Mouse (Mus musculus): ENCODE results near the gene BC048562. TPM values are rescaled to one million over a fixed set of nuclear protein-coding genes. Genes with fewer than 3 reads are reported as not detected.

Gene BC048562
- total and polyA plus RNA-seq, 2 experiments from 2014 or later = not detected

DNA sequence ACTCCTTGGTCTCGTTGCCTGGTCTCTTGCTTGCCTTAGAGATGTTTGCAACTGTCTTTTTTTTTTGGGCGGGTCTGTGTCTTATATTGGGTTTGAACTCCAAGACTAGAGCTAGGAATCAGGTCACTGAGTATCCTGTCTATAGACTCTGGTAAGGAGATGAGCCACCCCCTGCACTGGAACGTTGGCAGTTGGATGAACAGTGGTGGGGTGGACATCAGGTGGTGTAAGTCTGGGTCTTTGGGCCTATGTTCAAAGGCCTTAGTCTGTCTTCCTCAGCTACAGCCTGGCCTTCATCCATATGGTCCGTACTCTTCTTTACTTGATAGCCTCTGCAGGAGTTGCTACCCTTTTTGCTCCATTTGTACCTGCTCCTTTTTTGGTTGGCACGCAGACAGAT is 25.4 kb downstream of the BC048562 start:
- no peaks in the 10 kb centered on the region for H3K9me3 ChIP-seq (ENCODE audit: low read length)
- TF ChIP-seq CTCF (IDR thresholded peaks at IDR 0.05; ENCODE audit: low read depth) = no peak
- H3K4me1 ChIP-seq (ENCODE audit: insufficient read depth) = 0 out of 2 replicates have a peak, but pooled peaks cover 8% of the 10 kb centered on the region
- no peak for ATAC-seq
- H3K27me3 ChIP-seq (ENCODE audit: insufficient read depth, low read length) = no peaks in the 10 kb centered on the region
- DNase-seq = no peak
- H3K4me3 ChIP-seq (ENCODE audit: low read depth, low read length) = no peak overlapping the region
- H3K4me2 ChIP-seq (ENCODE audit: low read depth) = peak overlapping the region; percentile 88
- H3K27ac ChIP-seq (ENCODE audit: low read depth, low read length) = no peak overlapping the region
- H3K9ac ChIP-seq = no peak overlapping the region; the same call in 1 of the 2 replicates
- 93% methylated on average over 5 of the region's 5 CpGs for WGBS
- peaks cover 34% of the 10 kb centered on the region for H3K36me3 ChIP-seq (ENCODE audit: insufficient read depth)

DNA sequence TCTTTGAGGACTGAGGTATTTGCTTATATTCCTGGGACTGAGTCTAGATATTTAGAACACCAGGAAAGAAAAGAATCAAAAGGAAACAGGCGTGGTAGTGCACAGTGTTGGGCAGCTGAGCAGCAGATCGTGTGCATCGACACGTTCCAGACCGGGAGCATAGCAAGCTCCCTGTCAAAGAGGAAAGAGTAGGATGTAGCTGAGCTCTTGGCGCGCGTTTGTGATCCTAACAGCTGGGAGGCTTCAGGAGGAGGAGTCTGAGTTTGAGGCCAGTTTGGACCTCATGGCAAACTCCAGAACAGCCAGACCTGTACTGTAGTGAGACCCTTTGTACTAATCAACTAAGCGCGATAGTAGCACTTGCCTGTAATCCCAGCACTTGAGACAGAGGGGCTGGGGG is 25.9 kb downstream of the BC048562 start:
- TF ChIP-seq CTCF (IDR thresholded peaks at IDR 0.05; ENCODE audit: low read depth) = no peak
- DNase-seq = no peak
- WGBS = 92% methylated on average over 10 of the region's 10 CpGs
- Histone ChIP-seq H3K4me3 (ENCODE audit: low read depth, low read length) (no peak overlapping the region), H3K4me1 (ENCODE audit: insufficient read depth) (0 out of 2 replicates have a peak, but pooled peaks cover 8% of the 10 kb centered on the region), H3K27me3 (ENCODE audit: insufficient read depth, low read length) (no peaks in the 10 kb centered on the region), H3K36me3 (ENCODE audit: insufficient read depth) (peaks cover 34% of the 10 kb centered on the region), H3K9me3 (ENCODE audit: low read length) (no peaks in the 10 kb centered on the region), H3K27ac (ENCODE audit: low read depth, low read length) (no peak overlapping the region), H3K4me2 (ENCODE audit: low read depth) (no peak overlapping the region), H3K9ac (no peak overlapping the region)
- ATAC-seq = no peak

DNA sequence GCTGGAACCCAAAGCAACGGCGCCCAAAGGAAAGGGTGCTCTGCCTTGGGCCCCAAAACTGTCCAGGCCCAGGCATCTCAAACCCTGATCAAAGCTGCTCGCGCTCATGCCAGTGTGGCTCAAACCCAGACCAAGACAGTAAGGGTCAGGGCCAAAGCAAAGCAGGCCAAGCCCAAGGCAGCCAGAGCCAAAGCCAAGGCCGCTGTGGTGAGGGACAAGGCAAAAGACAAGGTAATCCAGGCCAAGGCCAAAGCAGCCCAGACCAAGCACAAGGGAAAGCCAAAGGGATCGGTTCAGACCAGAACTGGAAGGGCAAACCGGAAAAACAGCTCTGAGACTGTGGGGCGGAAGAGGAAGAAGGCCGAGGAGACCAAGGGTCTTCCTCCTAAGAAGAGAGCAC is 27.4 kb downstream of the BC048562 start:
- Histone ChIP-seq H3K9ac (no peak overlapping the region), H3K9me3 (ENCODE audit: low read length) (no peaks in the 10 kb centered on the region), H3K36me3 (ENCODE audit: insufficient read depth) (peaks cover 37% of the 10 kb centered on the region), H3K4me3 (ENCODE audit: low read depth, low read length) (no peak overlapping the region), H3K27ac (ENCODE audit: low read depth, low read length) (no peak overlapping the region), H3K4me2 (ENCODE audit: low read depth) (no peak overlapping the region), H3K27me3 (ENCODE audit: insufficient read depth, low read length) (no peaks in the 10 kb centered on the region), H3K4me1 (ENCODE audit: insufficient read depth) (0 out of 2 replicates have a peak, but pooled peaks cover 8% of the 10 kb centered on the region)
- TF ChIP-seq CTCF (IDR thresholded peaks at IDR 0.05; ENCODE audit: low read depth) = no peak
- WGBS = 96% methylated on average over 9 of the region's 9 CpGs
- ATAC-seq (no peak), DNase-seq (no peak)

DNA sequence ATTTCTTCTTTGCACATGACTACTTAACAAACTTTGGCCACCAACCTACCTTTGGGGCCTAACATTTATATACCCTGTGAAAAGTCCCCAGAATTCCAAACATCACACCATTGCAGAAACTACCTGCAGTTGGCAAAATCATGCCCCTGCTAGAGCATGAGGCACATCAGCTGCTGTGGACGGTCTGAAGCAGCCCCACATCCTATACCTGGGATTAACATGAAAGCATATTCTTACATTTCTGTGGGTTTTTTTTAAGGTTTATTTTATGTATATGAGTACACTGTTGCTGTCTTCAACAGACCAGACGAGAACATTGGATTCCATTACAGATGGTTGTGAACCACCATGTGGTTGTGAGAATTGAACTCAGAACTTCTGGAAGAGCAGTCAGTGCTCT is 29.9 kb downstream of the BC048562 start:
- H3K4me2 ChIP-seq (ENCODE audit: low read depth) = no peak overlapping the region
- H3K4me1 ChIP-seq (ENCODE audit: insufficient read depth) = 0 out of 2 replicates have a peak, but pooled peaks cover 4% of the 10 kb centered on the region
- no peak overlapping the region for H3K9ac ChIP-seq
- no peak for ATAC-seq
- H3K27ac ChIP-seq (ENCODE audit: low read depth, low read length) = no peak overlapping the region
- 95% methylated on average over 2 of the region's 2 CpGs for WGBS
- no peaks in the 10 kb centered on the region for H3K9me3 ChIP-seq (ENCODE audit: low read length)
- no peak for DNase-seq
- TF ChIP-seq CTCF (IDR thresholded peaks at IDR 0.05; ENCODE audit: low read depth) = no peak
- no peaks in the 10 kb centered on the region for H3K27me3 ChIP-seq (ENCODE audit: insufficient read depth, low read length)
- H3K4me3 ChIP-seq (ENCODE audit: low read depth, low read length) = no peak overlapping the region
- H3K36me3 ChIP-seq (ENCODE audit: insufficient read depth) = peaks cover 37% of the 10 kb centered on the region

DNA sequence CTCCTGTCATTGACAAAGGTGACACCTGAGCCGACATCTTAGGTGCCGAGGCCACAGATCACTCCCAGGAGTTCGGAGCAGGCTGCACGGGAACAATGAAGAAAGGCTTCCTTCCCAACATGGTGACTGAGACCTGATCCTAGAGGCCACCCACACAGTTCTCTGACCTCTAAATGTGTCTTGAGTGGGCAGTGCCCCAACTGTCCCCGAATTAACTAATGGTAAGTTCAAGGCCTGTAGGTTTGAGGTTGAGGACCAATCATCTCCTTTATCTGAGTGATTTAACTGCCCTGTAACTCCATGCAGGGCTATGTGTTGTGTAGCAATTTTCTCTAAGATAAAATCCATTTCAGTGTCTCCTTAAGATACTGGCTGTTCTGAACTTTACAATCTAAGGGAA is 33.1 kb downstream of the BC048562 start:
- no peak overlapping the region for H3K4me2 ChIP-seq (ENCODE audit: low read depth)
- no peak for DNase-seq
- no peaks in the 10 kb centered on the region for H3K4me1 ChIP-seq (ENCODE audit: insufficient read depth)
- no peak overlapping the region for H3K4me3 ChIP-seq (ENCODE audit: low read depth, low read length)
- peaks cover 20% of the 10 kb centered on the region for H3K36me3 ChIP-seq (ENCODE audit: insufficient read depth)
- TF ChIP-seq CTCF (IDR thresholded peaks at IDR 0.05; ENCODE audit: low read depth) = no peak
- no peak for ATAC-seq
- no peak overlapping the region for H3K9ac ChIP-seq
- H3K27ac ChIP-seq (ENCODE audit: low read depth, low read length) = no peak overlapping the region
- 84% methylated on average over 5 of the region's 5 CpGs for WGBS
- no peaks in the 10 kb centered on the region for H3K27me3 ChIP-seq (ENCODE audit: insufficient read depth, low read length)
- no peaks in the 10 kb centered on the region for H3K9me3 ChIP-seq (ENCODE audit: low read length)

DNA sequence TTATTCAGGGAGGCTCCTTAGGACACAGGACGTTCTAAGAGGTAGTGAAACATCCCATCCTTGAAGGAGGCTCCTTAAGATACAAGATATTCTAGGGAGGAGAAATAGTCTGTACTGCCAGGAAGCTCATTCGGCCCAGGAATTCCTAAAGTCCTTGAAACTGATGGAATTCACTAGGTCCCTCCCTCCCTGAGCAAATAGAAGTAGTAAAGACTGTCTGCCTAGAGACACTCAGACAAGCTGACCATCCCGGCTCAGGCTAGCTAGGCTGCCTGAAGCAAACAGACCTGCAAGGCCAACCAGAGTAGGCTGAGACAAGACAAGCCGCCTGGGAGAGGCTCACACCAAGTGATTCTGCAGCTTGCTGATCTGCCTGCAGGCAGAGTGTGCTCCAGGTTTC is 33.6 kb downstream of the BC048562 start:
- ATAC-seq = no peak
- Histone ChIP-seq H3K4me2 (ENCODE audit: low read depth) (no peak overlapping the region), H3K4me1 (ENCODE audit: insufficient read depth) (no peaks in the 10 kb centered on the region), H3K27ac (ENCODE audit: low read depth, low read length) (no peak overlapping the region), H3K4me3 (ENCODE audit: low read depth, low read length) (no peak overlapping the region), H3K9me3 (ENCODE audit: low read length) (no peaks in the 10 kb centered on the region), H3K9ac (no peak overlapping the region), H3K36me3 (ENCODE audit: insufficient read depth) (peaks cover 16% of the 10 kb centered on the region), H3K27me3 (ENCODE audit: insufficient read depth, low read length) (no peaks in the 10 kb centered on the region)
- TF ChIP-seq CTCF (IDR thresholded peaks at IDR 0.05; ENCODE audit: low read depth) = no peak
- 79% methylated on average over 4 of the region's 4 CpGs for WGBS
- no peak for DNase-seq

DNA sequence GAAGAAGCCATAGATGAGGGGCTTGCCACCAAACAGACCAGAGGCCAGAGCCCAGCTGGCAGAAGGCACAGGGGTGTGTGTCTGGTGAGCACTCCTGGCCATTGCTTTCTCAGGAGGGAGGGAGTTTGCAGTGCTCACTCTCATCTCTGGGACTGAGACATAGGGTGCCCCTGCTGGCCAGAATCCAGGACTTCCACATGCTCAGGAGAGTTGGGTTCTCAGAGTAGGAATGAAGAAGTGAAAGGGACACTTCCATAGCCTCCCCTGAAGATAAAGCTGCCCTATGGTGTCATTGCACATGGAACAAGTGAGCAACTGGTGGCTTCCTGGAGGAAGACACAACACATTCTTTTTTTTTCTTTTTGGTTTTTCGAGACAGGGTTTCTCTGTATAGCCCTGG is 38.2 kb downstream of the BC048562 start:
- Histone ChIP-seq H3K9me3 (ENCODE audit: low read length) (no peaks in the 10 kb centered on the region), H3K27ac (ENCODE audit: low read depth, low read length) (no peak overlapping the region), H3K9ac (no peak overlapping the region), H3K36me3 (ENCODE audit: insufficient read depth) (no peaks in the 10 kb centered on the region), H3K4me1 (ENCODE audit: insufficient read depth) (peaks cover 5% of the 10 kb centered on the region; the same call in 1 of the 2 replicates), H3K4me3 (ENCODE audit: low read depth, low read length) (no peak overlapping the region), H3K27me3 (ENCODE audit: insufficient read depth, low read length) (no peaks in the 10 kb centered on the region), H3K4me2 (ENCODE audit: low read depth) (no peak overlapping the region)
- 62% methylated on average over 1 of the region's 1 CpGs for WGBS
- DNase-seq = no peak
- TF ChIP-seq CTCF (IDR thresholded peaks at IDR 0.05; ENCODE audit: low read depth) = no peak
- no peak for ATAC-seq

All from forebrain, postnatal 0 days (tissue).